Mouse (Mus musculus) kidney, adult 2 months (tissue): Measurements from ENCODE around the gene Gm28230.

ENCODE experiments used
- CTCF ChIP-seq: fragments of 200-500 bp; conservative IDR thresholded peaks from 2 replicates; pipeline ENCODE4 v1.5.1; 2011; ENCODE audit warnings: low read depth, mild to moderate bottlenecking, control low read depth, low read length, moderate library complexity, mixed read lengths; ENCODE audit not compliant: insufficient read depth, insufficient read length
- POLR2A ChIP-seq: fragments of 200-500 bp; IDR thresholded peaks from one replicate; pipeline ENCODE4 v1.6.1; 2011; ENCODE audit warnings: low read depth, low read length, control low read depth

DNA sequence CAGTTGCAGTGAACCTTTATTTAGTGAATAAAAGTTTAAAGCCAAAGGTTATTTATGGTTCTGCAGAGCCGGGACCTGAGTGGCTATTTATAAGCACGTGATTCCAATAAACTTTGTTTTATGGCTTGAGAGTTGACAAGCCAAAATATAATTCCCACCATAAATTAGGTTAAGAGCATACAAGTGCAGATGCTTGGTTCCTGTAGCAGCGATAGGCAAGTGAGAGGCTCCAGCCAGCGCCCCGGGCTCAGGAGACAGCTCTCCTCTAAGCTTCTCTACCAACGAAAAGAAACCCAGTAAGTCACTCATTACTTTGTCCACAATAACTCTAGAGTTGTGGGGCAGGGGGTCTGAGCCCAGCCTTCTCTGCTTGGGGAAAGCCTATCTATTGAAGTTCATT lies 4.6 kb upstream of the Gm28230 start:
- TF ChIP-seq CTCF (no peak), POLR2A (no peak)
